Mouse (Mus musculus): ENCODE results near the gene Mettl24. TPM values are rescaled to one million over a fixed set of nuclear protein-coding genes. Genes with fewer than 3 reads are reported as not detected.

Gene Mettl24
- polyA plus RNA-seq, 1 experiment = not detected

GRCm38 (mm10) chr10:40825952-40826351 is 142.9 kb downstream of the Mettl24 start:
- TF ChIP-seq FLI1 (IDR thresholded peaks at IDR 0.05; ENCODE audit: low read length) (no peak), GATA1 (IDR thresholded peaks at IDR 0.05; ENCODE audit: borderline replicate concordance, low read length) (no peak)

GRCm38 (mm10) chr10:40827706-40828105 is 144.6 kb downstream of the Mettl24 start:
- Histone ChIP-seq H3K4me1 (no peaks in the 10 kb centered on the region), H3K27me3 (replicated peaks) (no peaks in the 10 kb centered on the region), H3K36me3 (replicated peaks; ENCODE audit: low read length) (peaks cover 57% of the 10 kb centered on the region), H3K9me3 (no peaks in the 10 kb centered on the region), H3K4me3 (replicated peaks) (no peak overlapping the region)
- TF ChIP-seq FLI1 (IDR thresholded peaks at IDR 0.05; ENCODE audit: low read length) (no peak), GATA1 (IDR thresholded peaks at IDR 0.05; ENCODE audit: borderline replicate concordance, low read length) (no peak)

More at GRCm38 (mm10) chr10:40825952-40826351, 142.9 kb downstream of the Mettl24 start:
- no peak overlapping the region for H3K4me3 ChIP-seq (replicated peaks)
- peaks cover 41% of the 10 kb centered on the region for H3K36me3 ChIP-seq (replicated peaks; ENCODE audit: low read length)
- no peaks in the 10 kb centered on the region for H3K4me1 ChIP-seq
- H3K27me3 ChIP-seq (replicated peaks) = no peaks in the 10 kb centered on the region
- H3K9me3 ChIP-seq = 0 out of 2 replicates have a peak, but pooled peaks cover 3% of the 10 kb centered on the region

GRCm38 (mm10) chr10:40830312-40830711 is 147.2 kb downstream of the Mettl24 start:
- Histone ChIP-seq H3K4me3 (replicated peaks) (no peak overlapping the region), H3K4me1 (no peaks in the 10 kb centered on the region), H3K27me3 (replicated peaks) (no peaks in the 10 kb centered on the region), H3K36me3 (replicated peaks; ENCODE audit: low read length) (peaks cover 83% of the 10 kb centered on the region), H3K9me3 (no peaks in the 10 kb centered on the region)
- TF ChIP-seq GATA1 (IDR thresholded peaks at IDR 0.05; ENCODE audit: borderline replicate concordance, low read length) = no peak
- TF ChIP-seq FLI1 (IDR thresholded peaks at IDR 0.05; ENCODE audit: low read length) = no peak

GRCm38 (mm10) chr10:40831267-40831666 is 148.2 kb downstream of the Mettl24 start:
- Histone ChIP-seq H3K27me3 (replicated peaks) (no peaks in the 10 kb centered on the region), H3K9me3 (no peaks in the 10 kb centered on the region), H3K36me3 (replicated peaks; ENCODE audit: low read length) (peaks cover 85% of the 10 kb centered on the region), H3K4me3 (replicated peaks) (no peak overlapping the region), H3K4me1 (no peaks in the 10 kb centered on the region)
- TF ChIP-seq FLI1 (IDR thresholded peaks at IDR 0.05; ENCODE audit: low read length) (no peak), GATA1 (IDR thresholded peaks at IDR 0.05; ENCODE audit: borderline replicate concordance, low read length) (no peak)

GRCm38 (mm10) chr10:40840086-40840485 is 157.0 kb downstream of the Mettl24 start:
- no peaks in the 10 kb centered on the region for H3K27me3 ChIP-seq (replicated peaks)
- H3K4me1 ChIP-seq = no peaks in the 10 kb centered on the region
- no peak overlapping the region for H3K4me3 ChIP-seq (replicated peaks)
- TF ChIP-seq FLI1 (IDR thresholded peaks at IDR 0.05; ENCODE audit: low read length) (no peak), GATA1 (IDR thresholded peaks at IDR 0.05; ENCODE audit: borderline replicate concordance, low read length) (no peak)
- H3K36me3 ChIP-seq (replicated peaks; ENCODE audit: low read length) = peaks cover 95% of the 10 kb centered on the region
- no peaks in the 10 kb centered on the region for H3K9me3 ChIP-seq

- Histone ChIP-seq H3K36me3 (replicated peaks; ENCODE audit: low read length) (peaks cover 96% of the 10 kb centered on the region), H3K9me3 (no peaks in the 10 kb centered on the region), H3K27me3 (replicated peaks) (no peaks in the 10 kb centered on the region), H3K4me1 (peaks cover 4% of the 10 kb centered on the region; the same call in 1 of the 2 replicates), H3K4me3 (replicated peaks) (no peak overlapping the region)
- no peak for TF ChIP-seq GATA1 (IDR thresholded peaks at IDR 0.05; ENCODE audit: borderline replicate concordance, low read length)
- TF ChIP-seq FLI1 (IDR thresholded peaks at IDR 0.05; ENCODE audit: low read length) = no peak
Observed at GRCm38 (mm10) chr10:40843841-40844240, 160.8 kb downstream of the Mettl24 start.

GRCm38 (mm10) chr10:40844546-40844945 is 161.5 kb downstream of the Mettl24 start:
- Histone ChIP-seq H3K27me3 (replicated peaks) (no peaks in the 10 kb centered on the region), H3K4me3 (replicated peaks) (no peak overlapping the region), H3K4me1 (peaks cover 4% of the 10 kb centered on the region; the same call in 1 of the 2 replicates), H3K36me3 (replicated peaks; ENCODE audit: low read length) (peaks cover 98% of the 10 kb centered on the region), H3K9me3 (no peaks in the 10 kb centered on the region)
- TF ChIP-seq GATA1 (IDR thresholded peaks at IDR 0.05; ENCODE audit: borderline replicate concordance, low read length) = no peak
- no peak for TF ChIP-seq FLI1 (IDR thresholded peaks at IDR 0.05; ENCODE audit: low read length)

- Histone ChIP-seq H3K36me3 (replicated peaks; ENCODE audit: low read length) (peaks cover 97% of the 10 kb centered on the region), H3K9me3 (no peaks in the 10 kb centered on the region), H3K4me3 (replicated peaks) (no peak overlapping the region), H3K4me1 (peaks cover 8% of the 10 kb centered on the region), H3K27me3 (replicated peaks) (no peaks in the 10 kb centered on the region)
- TF ChIP-seq FLI1 (IDR thresholded peaks at IDR 0.05; ENCODE audit: low read length) = no peak
Observed at GRCm38 (mm10) chr10:40845626-40846025, 162.5 kb downstream of the Mettl24 start.

GRCm38 (mm10) chr10:40847176-40847874 is 164.2 kb downstream of the Mettl24 start:
- H3K36me3 ChIP-seq (replicated peaks; ENCODE audit: low read length) = peaks cover 91% of the 10 kb centered on the region
- no peak overlapping the region for H3K4me3 ChIP-seq (replicated peaks)
- TF ChIP-seq FLI1 (IDR thresholded peaks at IDR 0.05; ENCODE audit: low read length) = no peak
- TF ChIP-seq GATA1 (IDR thresholded peaks at IDR 0.05; ENCODE audit: borderline replicate concordance, low read length) = no peak
- H3K27me3 ChIP-seq (replicated peaks) = no peaks in the 10 kb centered on the region
- H3K9me3 ChIP-seq = no peaks in the 10 kb centered on the region
- H3K4me1 ChIP-seq = peaks cover 15% of the 10 kb centered on the region

- no peak for TF ChIP-seq FLI1 (IDR thresholded peaks at IDR 0.05; ENCODE audit: low read length)
- TF ChIP-seq GATA1 (IDR thresholded peaks at IDR 0.05; ENCODE audit: borderline replicate concordance, low read length) = no peak
- peaks cover 81% of the 10 kb centered on the region for H3K36me3 ChIP-seq (replicated peaks; ENCODE audit: low read length)
- H3K9me3 ChIP-seq = no peaks in the 10 kb centered on the region
Observed at GRCm38 (mm10) chr10:40850644-40851043, 167.6 kb downstream of the Mettl24 start.

More at GRCm38 (mm10) chr10:40850644-40851043, 167.6 kb downstream of the Mettl24 start:
- Histone ChIP-seq H3K4me1 (peaks cover 33% of the 10 kb centered on the region), H3K4me3 (replicated peaks) (no peak overlapping the region), H3K27me3 (replicated peaks) (no peaks in the 10 kb centered on the region)
